Mouse (Mus musculus): ENCODE measurements around the gene Tmem88.

The Tmem88 gene

DNA sequence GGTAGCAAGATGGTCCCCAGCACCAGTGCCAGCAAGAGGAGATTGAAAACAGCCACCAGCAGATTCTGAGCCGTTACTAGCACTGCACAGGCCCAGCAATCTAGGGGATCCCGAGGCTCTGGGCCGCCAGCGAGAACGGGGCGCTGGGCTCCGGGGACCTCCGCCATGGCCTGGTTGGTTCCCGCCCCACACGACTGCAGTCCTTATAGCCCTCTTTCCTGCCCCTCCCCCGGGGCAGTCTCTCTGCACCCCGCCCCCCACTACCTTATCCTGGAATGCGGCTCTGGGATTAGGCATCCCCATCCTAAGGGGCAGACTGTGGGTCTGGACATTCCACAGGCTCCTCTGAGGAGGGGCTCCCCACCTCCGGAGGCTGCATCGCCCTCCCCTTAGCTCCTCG is at the start of gene Tmem88:
Gene Tmem88 (minus strand): TSS at position 176 of the 400 bp plus-strand sequence.
- DNase-seq: no peak

- no peak for DNase-seq
Observed at GRCm38 (mm10) chr11:69447299-69447698, 49.3 kb upstream of the Tmem88 start.

GRCm38 (mm10) chr11:69443328-69443727 is 45.3 kb upstream of the Tmem88 start:
- DNase-seq: no peak

- no peak for DNase-seq
Observed at GRCm38 (mm10) chr11:69437291-69437690, 39.3 kb upstream of the Tmem88 start.

DNA sequence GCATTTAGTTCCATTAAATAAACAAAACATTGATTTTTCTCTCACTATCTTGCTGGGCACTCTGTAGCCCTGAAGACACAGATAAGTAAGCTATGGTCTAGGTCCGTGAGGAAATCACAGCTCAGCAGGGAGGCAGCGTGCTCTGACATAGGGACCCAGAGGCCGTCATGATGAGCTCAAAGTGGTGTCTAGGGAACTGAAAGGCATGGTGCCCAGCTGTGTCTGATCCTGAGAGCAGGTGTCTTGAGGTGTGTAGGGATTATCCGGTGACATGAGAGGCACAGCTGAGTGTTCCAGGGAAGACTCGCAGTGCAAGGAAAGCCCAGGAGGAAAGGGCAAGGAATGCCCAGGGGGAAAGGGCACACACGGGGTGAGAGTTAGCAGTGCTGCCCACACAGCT is 35.2 kb upstream of the Tmem88 start:
- no peak for DNase-seq

GRCm38 (mm10) chr11:69432640-69432982 is 34.6 kb upstream of the Tmem88 start:
- no peak for DNase-seq

DNA sequence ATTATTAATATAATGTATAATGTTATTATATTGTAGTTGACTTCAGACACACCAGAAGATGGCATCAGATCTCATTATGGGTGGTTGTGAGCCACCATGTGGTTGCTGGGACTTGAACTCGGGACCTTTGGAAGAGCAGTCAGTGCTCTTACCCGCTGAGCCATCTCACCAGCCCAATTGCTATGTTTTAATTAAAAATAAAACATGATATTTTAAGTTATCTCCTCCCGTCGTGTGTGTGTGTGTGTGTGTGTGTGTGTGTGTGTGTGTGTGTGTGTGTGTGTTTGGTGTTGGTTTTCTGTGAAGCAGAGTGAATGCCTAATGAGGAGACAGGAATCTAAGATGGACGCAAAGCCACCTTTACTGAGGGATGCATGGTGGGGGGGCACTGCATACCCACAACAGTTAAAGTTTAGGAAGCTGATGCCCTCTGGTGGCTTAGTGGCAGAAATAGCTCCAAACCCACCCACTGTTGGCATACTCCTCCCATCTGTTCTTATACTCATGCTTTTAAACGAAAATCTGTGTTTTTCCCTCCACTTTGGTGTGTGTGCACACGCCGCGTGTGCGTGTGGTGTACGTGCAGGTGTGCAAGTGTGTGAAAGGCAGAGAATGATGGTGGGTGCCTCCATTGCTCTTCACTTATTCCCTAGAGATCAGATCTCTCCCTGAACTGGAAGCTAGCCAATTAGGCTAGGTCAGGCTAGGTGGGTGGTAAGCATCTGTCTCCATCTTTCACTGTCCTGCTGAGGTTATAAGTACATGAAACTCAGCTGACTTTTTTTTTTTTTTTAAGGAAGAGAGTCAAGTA is 34.0 kb upstream of the Tmem88 start:
- peak; percentile 58 for DNase-seq

GRCm38 (mm10) chr11:69430631-69431030 is 32.6 kb upstream of the Tmem88 start:
- DNase-seq: no peak

DNA sequence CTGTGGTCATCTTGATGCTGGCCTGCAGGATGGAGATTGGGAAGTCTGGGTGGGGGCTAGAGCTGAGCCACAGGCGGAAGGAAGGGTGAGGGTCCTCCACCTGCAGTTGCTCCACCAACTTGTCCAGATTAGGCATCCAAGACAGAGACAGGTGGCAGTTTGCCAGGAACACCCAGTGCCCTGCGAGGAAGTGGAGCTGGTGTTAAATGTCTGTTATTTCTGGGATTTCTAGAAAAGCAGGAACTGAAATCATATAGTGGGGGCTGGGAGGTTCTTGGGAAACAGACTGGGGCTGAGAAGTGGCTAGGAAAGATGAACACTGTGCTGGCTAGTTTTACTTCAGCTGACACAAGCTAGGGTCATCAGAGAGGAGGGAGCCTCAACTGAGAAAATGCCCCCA is 31.3 kb upstream of the Tmem88 start:
- DNase-seq: no peak

DNA sequence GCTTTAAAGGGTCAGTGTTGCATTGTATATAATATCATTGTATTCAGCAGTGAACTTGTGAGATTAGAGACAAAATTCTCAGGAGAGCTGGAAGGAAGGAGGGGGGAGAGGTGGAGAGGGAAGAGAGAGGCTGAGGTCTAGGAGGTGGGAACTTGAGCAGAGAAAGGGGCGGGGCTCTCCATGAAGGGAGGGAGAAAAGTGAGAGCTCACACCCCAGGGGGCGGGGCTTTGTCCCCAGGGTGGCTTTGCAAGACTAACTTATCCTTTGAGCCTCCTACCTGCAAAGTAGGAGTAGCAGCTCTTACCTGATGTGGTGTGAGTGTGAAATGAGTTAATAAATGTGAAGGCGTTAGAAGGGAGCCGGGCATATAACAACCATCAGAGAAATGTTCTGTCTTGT is 30.7 kb upstream of the Tmem88 start:
- DNase-seq: no peak

DNA sequence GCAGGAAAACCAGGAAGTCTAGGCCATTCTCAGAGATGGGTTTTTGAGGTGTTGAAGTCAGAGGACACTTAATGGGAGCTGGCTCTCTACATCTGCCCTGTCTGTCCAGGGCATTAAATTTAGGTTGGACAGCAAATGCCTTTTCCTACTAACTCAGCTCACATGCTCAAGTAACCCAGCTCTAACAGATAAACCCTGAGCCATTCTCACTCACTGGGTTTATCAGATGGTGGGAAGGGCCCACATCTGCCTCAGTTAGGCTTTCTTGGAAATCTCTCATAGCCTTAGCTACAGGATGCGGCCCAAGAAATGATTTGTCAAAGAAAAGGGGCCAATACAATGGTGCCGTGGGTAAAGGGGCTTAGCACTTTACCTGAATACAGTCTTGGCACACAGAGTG is 28.2 kb upstream of the Tmem88 start:
- DNase-seq: no peak

DNA sequence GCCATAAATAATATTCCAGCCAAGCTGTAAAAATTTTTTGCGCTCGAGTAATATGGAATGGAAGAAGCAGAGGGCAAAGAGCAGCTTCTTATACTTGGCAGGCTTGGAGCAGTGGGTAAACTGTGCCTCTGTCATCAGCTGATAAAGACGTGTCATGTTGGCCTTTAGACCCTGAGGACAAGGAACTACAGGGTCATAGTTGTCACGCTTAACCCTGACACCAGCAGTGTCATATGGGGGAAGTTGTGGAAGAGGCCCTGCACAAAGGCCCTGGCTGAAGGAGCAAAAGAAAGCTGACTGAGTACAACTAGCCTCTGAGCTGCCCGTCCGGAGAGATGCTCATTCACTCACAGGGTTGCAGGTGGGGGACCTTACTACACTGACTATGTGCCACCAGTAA is 25.9 kb upstream of the Tmem88 start:
- no peak for DNase-seq

DNA sequence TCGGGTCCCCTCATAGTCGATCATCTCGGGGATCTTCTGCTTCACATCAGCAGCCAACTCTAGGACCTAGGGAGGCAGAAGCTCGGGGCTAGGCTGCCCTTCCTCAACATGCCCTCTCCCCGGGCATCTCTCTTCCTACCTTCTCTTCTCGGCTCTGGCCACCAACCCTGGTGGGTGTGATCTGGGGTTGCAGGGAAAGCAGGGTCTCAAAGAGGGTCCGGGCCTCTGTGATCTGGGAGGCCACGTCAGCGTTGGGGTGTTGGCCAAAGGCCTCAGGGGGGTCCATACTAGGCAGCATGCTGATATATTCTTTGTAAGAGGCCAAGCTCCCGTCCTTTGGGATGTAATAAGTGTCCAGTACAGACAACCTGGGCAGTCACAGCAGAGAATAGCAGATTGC is 24.8 kb upstream of the Tmem88 start:
- no peak for DNase-seq

DNA sequence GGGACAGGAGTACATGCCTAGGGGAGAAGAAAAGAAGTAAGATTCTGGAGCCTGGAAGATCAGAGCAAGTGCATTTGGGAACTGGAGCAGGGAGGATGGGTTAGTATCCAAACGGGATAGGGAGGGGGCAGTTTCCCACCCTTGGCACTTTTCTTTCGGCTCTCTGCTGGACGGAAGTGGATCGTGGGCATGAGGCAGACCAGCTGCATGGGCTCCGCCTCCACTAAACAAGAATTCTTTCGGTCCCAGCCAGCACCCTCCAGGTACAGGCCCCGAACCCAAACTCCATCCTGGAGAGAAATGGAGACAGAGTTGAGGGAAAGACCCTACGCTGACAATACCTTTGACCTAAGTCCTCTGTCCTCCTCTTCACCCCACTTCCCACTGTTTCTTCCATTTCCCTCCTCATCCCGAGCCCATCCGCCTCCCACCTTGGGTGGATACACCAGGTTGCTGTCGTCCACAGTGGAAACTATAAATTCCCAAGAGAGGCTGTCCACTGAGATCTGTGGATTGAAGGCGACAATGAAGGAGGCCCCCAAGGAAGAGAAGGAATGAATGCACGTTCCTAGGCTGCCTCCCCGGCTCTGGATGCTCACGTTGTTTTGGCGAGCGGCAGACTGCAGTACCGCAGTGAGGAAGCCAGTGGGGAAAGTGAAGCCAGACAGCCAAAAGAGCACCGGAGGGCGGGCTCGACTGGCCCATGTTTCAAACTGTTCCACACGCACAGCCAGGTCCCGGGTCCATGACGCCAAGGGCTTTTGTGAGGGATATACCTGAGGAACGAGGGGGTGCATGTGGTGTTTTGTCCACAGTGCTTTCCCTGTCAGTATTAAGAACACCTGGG is 23.3 kb upstream of the Tmem88 start:
- DNase-seq: no peak

DNA sequence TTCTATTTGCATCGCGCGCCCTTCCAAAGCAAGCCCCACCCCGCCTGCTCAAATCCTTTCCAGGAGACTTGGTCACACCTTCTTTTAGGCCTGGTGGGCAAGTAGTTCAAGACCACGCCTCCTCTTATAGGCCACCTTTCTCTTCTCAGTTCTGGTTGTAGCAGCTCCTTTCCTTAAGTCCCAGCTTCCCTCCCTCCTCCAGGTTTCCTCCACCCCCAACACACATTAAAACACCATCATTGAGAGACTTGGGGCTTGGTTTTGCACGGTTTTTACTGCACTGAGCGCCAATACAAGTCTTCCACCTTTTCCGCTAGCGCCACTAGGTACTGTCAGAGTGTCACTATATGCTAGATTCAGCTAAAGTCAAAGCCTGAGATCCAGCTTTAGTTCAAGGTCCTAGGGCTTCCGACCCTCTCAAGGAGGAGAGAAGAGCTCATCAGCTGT is 22.5 kb upstream of the Tmem88 start:
- no peak for DNase-seq

- no peak for DNase-seq
Observed at GRCm38 (mm10) chr11:69419813-69420553, 21.9 kb upstream of the Tmem88 start.

GRCm38 (mm10) chr11:69419443-69419812 is 21.4 kb upstream of the Tmem88 start:
- DNase-seq: no peak

GRCm38 (mm10) chr11:69418481-69419442 is 20.7 kb upstream of the Tmem88 start:
- DNase-seq: peak; percentile 91

- DNase-seq: peak; percentile 87
Observed at GRCm38 (mm10) chr11:69417449-69418384, 19.7 kb upstream of the Tmem88 start.

GRCm38 (mm10) chr11:69416921-69417448 is 19.0 kb upstream of the Tmem88 start:
- no peak for DNase-seq

DNA sequence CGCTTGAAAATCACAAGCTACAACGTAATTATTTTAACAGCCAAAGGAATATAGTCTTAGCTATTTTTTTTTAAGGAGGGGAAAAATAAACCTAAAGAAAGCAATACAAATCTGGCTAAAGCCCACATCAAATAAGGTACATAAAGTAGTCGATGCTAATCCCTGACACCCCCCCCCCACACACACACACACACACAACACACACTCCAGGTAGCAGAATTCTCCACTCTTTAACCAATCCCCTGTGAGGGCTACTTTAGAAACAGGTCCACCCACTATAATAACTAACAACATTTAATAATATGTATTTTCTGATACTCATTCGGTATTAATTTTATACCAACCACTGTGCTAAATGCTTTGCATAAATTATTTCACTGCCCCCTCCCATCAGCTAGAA is 18.5 kb upstream of the Tmem88 start:
- no peak for DNase-seq
